Mouse (Mus musculus) liver, adult 2 months (tissue): ENCODE data around the gene Armc2. TPM values are rescaled to one million over a fixed set of nuclear protein-coding genes. Genes with fewer than 3 reads are reported as not detected.

Experiments used
- DNase-seq: peaks from one replicate; pipeline ENCODE4 v3.0.0-alpha.2; 2011; ENCODE audit warnings: low read depth, low spot score; ENCODE audit errors: extremely low read depth
- H3K27ac ChIP-seq: fragments of 200-500 bp; replicated peaks from 2 replicates; pipeline ENCODE4 v1.5.1; 2012; ENCODE audit warnings: low read depth, mild to moderate bottlenecking, control low read depth, inconsistent platforms, low read length; ENCODE audit not compliant: insufficient read depth
- H3K27me3 ChIP-seq: fragments of 200-500 bp; 2 replicates; pipeline ENCODE4 v1.6.1; 2012; ENCODE audit warnings: mild to moderate bottlenecking, moderate library complexity, low read length, inconsistent platforms; ENCODE audit not compliant: control insufficient read depth, insufficient read depth
- H3K36me3 ChIP-seq: fragments of 200-500 bp; 2 replicates; pipeline ENCODE4 v1.6.1; 2012; ENCODE audit warnings: low read length, inconsistent platforms; ENCODE audit not compliant: control insufficient read depth, insufficient read depth
- H3K4me1 ChIP-seq: fragments of 200-500 bp; 2 replicates; pipeline ENCODE4 v1.6.1; 2011; ENCODE audit warnings: low read length; ENCODE audit not compliant: control insufficient read depth, insufficient read depth
- H3K4me3 ChIP-seq: fragments of 200-500 bp; 2 replicates; pipeline ENCODE4 v1.5.1; 2011; ENCODE audit warnings: low read depth, mild to moderate bottlenecking, control low read depth, low read length, moderate library complexity; ENCODE audit not compliant: insufficient read depth
- H3K79me2 ChIP-seq: fragments of 200-500 bp; 2 replicates; pipeline ENCODE4 v1.6.1; 2012; ENCODE audit warnings: inconsistent platforms, mild to moderate bottlenecking, low read length, moderate library complexity; ENCODE audit not compliant: control insufficient read depth, insufficient read depth
- H3K9ac ChIP-seq: fragments of 200-500 bp; 2 replicates; pipeline ENCODE4 v1.6.1; 2012; ENCODE audit warnings: low read depth, mild to moderate bottlenecking, control low read depth, inconsistent platforms, low read length
- CTCF ChIP-seq: fragments of 200-500 bp; IDR thresholded peaks from 2 replicates; pipeline ENCODE4 v1.5.1; 2011; ENCODE audit warnings: low read depth, low read length, control low read depth
- POLR2A ChIP-seq: fragments of 200-500 bp; IDR thresholded peaks from 2 replicates; pipeline ENCODE4 v1.6.1; 2011; ENCODE audit warnings: low read length, control low read depth; ENCODE audit not compliant: insufficient read depth; ENCODE audit errors: extremely low read depth
- WGBS: fragments of 180-500 bp; shearing (Covaris S2); methylation state at CpG from one replicate; pipeline ENCODE4 v1.1.7; 2018; 5-methylcytosine and 5-hydroxymethylcytosine counted together
- polyA plus RNA-seq: library from polyadenylated mRNA; depleted of rRNA; stranded (reverse); fragments of >200 nt; gene quantifications from 2 replicates; pipeline ENCODE4 v1.2.3, GENCODE M21; 2012
- total RNA-seq: library from RNA; depleted of rRNA; stranded (reverse); fragments of >200 nt; gene quantifications from 2 replicates; pipeline ENCODE4 v1.2.3, GENCODE M21; 2014

Armc2 gene
- total and polyA plus RNA-seq, 2 experiments, result 0.09 TPM; not detected in 1

GRCm38 (mm10) chr10:42055224-42056165 is 37.3 kb upstream of the Armc2 start:
- 64% methylated on average over 29 of the region's 29 CpGs for WGBS
- no peaks in the 10 kb centered on the region for H3K4me1 ChIP-seq
- TF ChIP-seq POLR2A, result no peak
- no peak for TF ChIP-seq CTCF
- no peak overlapping the region for H3K27ac ChIP-seq
- H3K36me3 ChIP-seq, result no peaks in the 10 kb centered on the region
- H3K9ac ChIP-seq, result no peak overlapping the region
- DNase-seq, result no peak
- no peaks in the 10 kb centered on the region for H3K27me3 ChIP-seq
- no peak overlapping the region; the same call in 1 of the 2 replicates for H3K4me3 ChIP-seq
- no peaks in the 10 kb centered on the region for H3K79me2 ChIP-seq

GRCm38 (mm10) chr10:42051069-42051468 is 32.8 kb upstream of the Armc2 start:
- no peaks in the 10 kb centered on the region for H3K27me3 ChIP-seq
- H3K9ac ChIP-seq, result no peak overlapping the region
- whole genome bisulfite sequencing, result 91% methylated on average over 6 of the region's 6 CpGs
- no peak overlapping the region for H3K4me3 ChIP-seq
- H3K79me2 ChIP-seq, result no peaks in the 10 kb centered on the region
- TF ChIP-seq CTCF (no peak), POLR2A (no peak)
- no peaks in the 10 kb centered on the region for H3K36me3 ChIP-seq
- no peak overlapping the region for H3K27ac ChIP-seq
- no peak for DNase-seq
- H3K4me1 ChIP-seq, result no peaks in the 10 kb centered on the region

GRCm38 (mm10) chr10:42048648-42049047 is 30.4 kb upstream of the Armc2 start:
- no peak overlapping the region for H3K27ac ChIP-seq
- no peaks in the 10 kb centered on the region for H3K36me3 ChIP-seq
- H3K4me3 ChIP-seq, result no peak overlapping the region
- no peaks in the 10 kb centered on the region for H3K4me1 ChIP-seq
- TF ChIP-seq CTCF, result no peak
- TF ChIP-seq POLR2A, result no peak
- H3K9ac ChIP-seq, result no peak overlapping the region
- 93% methylated on average over 8 of the region's 8 CpGs for WGBS
- DNase-seq, result no peak
- H3K79me2 ChIP-seq, result no peaks in the 10 kb centered on the region
- no peaks in the 10 kb centered on the region for H3K27me3 ChIP-seq

- WGBS, result 92% methylated on average over 10 of the region's 10 CpGs
Observed at GRCm38 (mm10) chr10:42044574-42044973, 26.3 kb upstream of the Armc2 start.

GRCm38 (mm10) chr10:42043307-42043706 is 25.1 kb upstream of the Armc2 start:
- DNase-seq, result no peak
- Histone ChIP-seq H3K79me2 (no peaks in the 10 kb centered on the region), H3K4me1 (no peaks in the 10 kb centered on the region), H3K27me3 (0 out of 2 replicates have a peak, but pooled peaks cover 2% of the 10 kb centered on the region), H3K9ac (no peak overlapping the region), H3K4me3 (no peak overlapping the region), H3K36me3 (no peaks in the 10 kb centered on the region), H3K27ac (no peak overlapping the region)
- 96% methylated on average over 3 of the region's 3 CpGs for WGBS
- TF ChIP-seq POLR2A (no peak), CTCF (no peak)

More at GRCm38 (mm10) chr10:42044574-42044973, 26.3 kb upstream of the Armc2 start:
- H3K9ac ChIP-seq, result no peak overlapping the region
- H3K4me1 ChIP-seq, result no peaks in the 10 kb centered on the region
- no peaks in the 10 kb centered on the region for H3K79me2 ChIP-seq
- no peak for DNase-seq
- H3K4me3 ChIP-seq, result no peak overlapping the region
- no peaks in the 10 kb centered on the region for H3K36me3 ChIP-seq
- 0 out of 2 replicates have a peak, but pooled peaks cover 2% of the 10 kb centered on the region for H3K27me3 ChIP-seq
- TF ChIP-seq CTCF, result no peak
- TF ChIP-seq POLR2A, result no peak
- H3K27ac ChIP-seq, result no peak overlapping the region

- Histone ChIP-seq H3K4me1 (no peaks in the 10 kb centered on the region), H3K9ac (no peak overlapping the region), H3K4me3 (no peak overlapping the region), H3K27me3 (0 out of 2 replicates have a peak, but pooled peaks cover 2% of the 10 kb centered on the region), H3K36me3 (no peaks in the 10 kb centered on the region), H3K27ac (no peak overlapping the region), H3K79me2 (no peaks in the 10 kb centered on the region)
- no peak for DNase-seq
- 79% methylated on average over 1 of the region's 1 CpGs for WGBS
- no peak for TF ChIP-seq CTCF
Observed at GRCm38 (mm10) chr10:42042881-42043280, 24.6 kb upstream of the Armc2 start.
